Mouse (Mus musculus) small intestine, adult 2 months (tissue): Measurements from ENCODE around the gene Zfp287. TPM values are rescaled to one million over a fixed set of nuclear protein-coding genes. Genes with fewer than 3 reads are reported as not detected.
A peak's percentile ranks its signal among the peaks of the same experiment; 100 is the strongest.

ENCODE experiments used
- H3K27ac ChIP-seq: fragments of 200-500 bp; 2 replicates; pipeline ENCODE4 v1.5.1; 2012; ENCODE audit warnings: low read depth, low read length, control low read depth, inconsistent platforms; ENCODE audit not compliant: insufficient read depth
- H3K27me3 ChIP-seq: fragments of 200-500 bp; 2 replicates; pipeline ENCODE4 v1.6.1; 2012; ENCODE audit warnings: mild to moderate bottlenecking, moderate library complexity, low read length, inconsistent platforms; ENCODE audit not compliant: control insufficient read depth, insufficient read depth
- H3K36me3 ChIP-seq: fragments of 200-500 bp; 2 replicates; pipeline ENCODE4 v1.6.1; 2012; ENCODE audit warnings: mild to moderate bottlenecking, low read length, control low read depth, inconsistent platforms; ENCODE audit not compliant: control insufficient read depth, insufficient read depth
- H3K4me1 ChIP-seq: fragments of 200-500 bp; 2 replicates; pipeline ENCODE4 v1.6.1; 2012; ENCODE audit warnings: low read length, inconsistent platforms, mixed read lengths; ENCODE audit not compliant: control insufficient read depth, insufficient read depth, insufficient read length
- H3K4me3 ChIP-seq: fragments of 200-500 bp; 2 replicates; pipeline ENCODE4 v1.5.1; 2012; ENCODE audit warnings: low read depth, mild to moderate bottlenecking, control low read depth, inconsistent platforms, low read length, moderate library complexity
- CTCF ChIP-seq: fragments of 200-500 bp; IDR thresholded peaks from 2 replicates; pipeline ENCODE4 v1.5.1; 2012; ENCODE audit warnings: low read depth, mild to moderate bottlenecking, control low read depth, inconsistent platforms, low read length, moderate library complexity, mixed read lengths; ENCODE audit not compliant: insufficient replicate concordance, insufficient read length; ENCODE audit errors: extremely low read depth
- POLR2A ChIP-seq: fragments of 200-500 bp; IDR thresholded peaks from 2 replicates; pipeline ENCODE4 v1.6.1; 2012; ENCODE audit warnings: low read depth, mild to moderate bottlenecking, control low read depth, inconsistent platforms, low read length, moderate library complexity
- WGBS: fragments of 180-500 bp; shearing (Covaris S2); methylation state at CpG from one replicate; pipeline ENCODE4 v1.1.7; 2018; 5-methylcytosine and 5-hydroxymethylcytosine counted together
- polyA plus RNA-seq: library from polyadenylated mRNA; depleted of rRNA; stranded (reverse); fragments of >200 nt; gene quantifications from 2 replicates; pipeline ENCODE4 v1.2.3, GENCODE M21; 2012

Gene Zfp287
- polyA plus RNA-seq, 1 experiment = 0.39 TPM

- Histone ChIP-seq H3K36me3 (no peaks in the 10 kb centered on the region), H3K4me1 (no peaks in the 10 kb centered on the region), H3K27me3 (no peaks in the 10 kb centered on the region), H3K4me3 (no peak overlapping the region), H3K27ac (no peak overlapping the region)
- WGBS = 73% methylated on average over 7 of the region's 7 CpGs
- TF ChIP-seq POLR2A (no peak), CTCF (no peak)
These were observed 52.8 kb downstream of the Zfp287 start for GRCm38 (mm10) chr11:62678778-62679354.

- no peaks in the 10 kb centered on the region for H3K36me3 ChIP-seq
- 86% methylated on average over 4 of the region's 4 CpGs for WGBS
- no peak overlapping the region for H3K27ac ChIP-seq
- no peaks in the 10 kb centered on the region for H3K4me1 ChIP-seq
- no peaks in the 10 kb centered on the region for H3K27me3 ChIP-seq
- H3K4me3 ChIP-seq = no peak overlapping the region
- TF ChIP-seq POLR2A (no peak), CTCF (no peak)
These were observed 55.5 kb downstream of the Zfp287 start for GRCm38 (mm10) chr11:62676290-62676596.

- TF ChIP-seq CTCF = peak; percentile 78; the same call in 1 of the 2 replicates
- TF ChIP-seq POLR2A = no peak
- Histone ChIP-seq H3K36me3 (no peaks in the 10 kb centered on the region), H3K4me1 (no peaks in the 10 kb centered on the region), H3K27ac (no peak overlapping the region), H3K4me3 (peak overlapping the region; percentile 7; the same call in 1 of the 2 replicates), H3K27me3 (no peaks in the 10 kb centered on the region)
- 22% methylated on average over 17 of the region's 17 CpGs for WGBS
These were observed 56.0 kb downstream of the Zfp287 start for GRCm38 (mm10) chr11:62675480-62676289.

- Histone ChIP-seq H3K4me1 (peaks cover 2% of the 10 kb centered on the region; the same call in 1 of the 2 replicates), H3K36me3 (peaks cover 7% of the 10 kb centered on the region), H3K4me3 (no peak overlapping the region), H3K27ac (no peak overlapping the region), H3K27me3 (no peaks in the 10 kb centered on the region)
- TF ChIP-seq POLR2A = no peak
- TF ChIP-seq CTCF = no peak
- 32% methylated on average over 6 of the region's 6 CpGs for WGBS
These were observed 61.7 kb downstream of the Zfp287 start for GRCm38 (mm10) chr11:62670006-62670405.

- H3K4me1 ChIP-seq = peaks cover 2% of the 10 kb centered on the region; the same call in 1 of the 2 replicates
- H3K36me3 ChIP-seq = peaks cover 12% of the 10 kb centered on the region
- 47% methylated on average over 12 of the region's 12 CpGs for WGBS
- H3K4me3 ChIP-seq = no peak overlapping the region
- no peak overlapping the region for H3K27ac ChIP-seq
- TF ChIP-seq CTCF = no peak
- no peak for TF ChIP-seq POLR2A
- no peaks in the 10 kb centered on the region for H3K27me3 ChIP-seq
These were observed 62.2 kb downstream of the Zfp287 start for GRCm38 (mm10) chr11:62669471-62669870.

- WGBS = 83% methylated on average over 5 of the region's 5 CpGs
- peaks cover 2% of the 10 kb centered on the region; the same call in 1 of the 2 replicates for H3K4me1 ChIP-seq
- H3K36me3 ChIP-seq = peaks cover 12% of the 10 kb centered on the region
- no peak for TF ChIP-seq POLR2A
- TF ChIP-seq CTCF = no peak
- no peak overlapping the region for H3K4me3 ChIP-seq
- no peak overlapping the region for H3K27ac ChIP-seq
- H3K27me3 ChIP-seq = no peaks in the 10 kb centered on the region
These were observed 62.7 kb downstream of the Zfp287 start for GRCm38 (mm10) chr11:62668986-62669385.

GRCm38 (mm10) chr11:62664250-62664649, 67.5 kb downstream of the Zfp287 start:
- H3K27ac ChIP-seq = no peak overlapping the region
- WGBS = 80% methylated on average over 6 of the region's 6 CpGs

More at GRCm38 (mm10) chr11:62664250-62664649, 67.5 kb downstream of the Zfp287 start:
- Histone ChIP-seq H3K4me1 (no peaks in the 10 kb centered on the region; the same call in 1 of the 2 replicates), H3K27me3 (no peaks in the 10 kb centered on the region), H3K36me3 (peaks cover 12% of the 10 kb centered on the region), H3K4me3 (no peak overlapping the region)
- no peak for TF ChIP-seq POLR2A
- TF ChIP-seq CTCF = no peak
